Mouse (Mus musculus) CH12.LX (cell line): ENCODE measurements at regions not wholly inside any gene's neighbourhood (a gene's known extent, or its start where the extent isn't known, plus 50 kb on each side); places are given as distances from the start of the nearest gene placed in this dataset.

Source experiments
- CHD2 ChIP-seq: IDR thresholded peaks from 2 replicates; pipeline ENCODE4 v1.6.1; 2011; ENCODE audit warnings: low read length, improper control_type of control experiment
- CTCF ChIP-seq, 2 experiments: IDR thresholded peaks in 1 of 2; conservative IDR thresholded peaks in 1 of 2; 2 replicates each; pipeline ENCODE4 v1.5.1; 2011 to 2012; ENCODE audit warnings: low read depth in 2 of 2, low read length in 2 of 2, improper control_type of control experiment in 1 of 2, inconsistent platforms in 1 of 2, mild to moderate bottlenecking in 1 of 2, moderate library complexity in 1 of 2
- EP300 ChIP-seq: IDR thresholded peaks from 2 replicates; pipeline ENCODE4 v1.6.1; 2011; ENCODE audit warnings: low read length, improper control_type of control experiment
- HCFC1 ChIP-seq: IDR thresholded peaks from 2 replicates; pipeline ENCODE4 v1.6.1; 2012; ENCODE audit warnings: low read depth, mild to moderate bottlenecking, inconsistent platforms, low read length, improper control_type of control experiment
- MXI1 ChIP-seq: IDR thresholded peaks from 2 replicates; pipeline ENCODE4 v1.6.1; 2011; ENCODE audit warnings: mild to moderate bottlenecking, low read depth, low read length, improper control_type of control experiment
- MYC ChIP-seq: IDR thresholded peaks from 2 replicates; pipeline ENCODE4 v1.6.1; 2011; ENCODE audit warnings: low read depth, mild to moderate bottlenecking, improper control_type of control experiment, low read length
- POLR2A ChIP-seq: IDR thresholded peaks from 2 replicates; pipeline ENCODE4 v1.6.1; 2011; ENCODE audit warnings: low read depth, mild to moderate bottlenecking, improper control_type of control experiment, low read length
- POLR2AphosphoS2 ChIP-seq: IDR thresholded peaks from 2 replicates; pipeline ENCODE4 v1.6.1; 2011; ENCODE audit warnings: low read depth, low read length, improper control_type of control experiment
- RAD21 ChIP-seq: IDR thresholded peaks from 2 replicates; pipeline ENCODE4 v1.6.1; 2011; ENCODE audit warnings: low read depth, mild to moderate bottlenecking, low read length, improper control_type of control experiment, moderate library complexity
- RCOR1 ChIP-seq: conservative IDR thresholded peaks from 2 replicates; pipeline ENCODE4 v1.6.1; 2012; ENCODE audit warnings: low read depth, mild to moderate bottlenecking, inconsistent platforms, low read length, improper control_type of control experiment
- SMC3 ChIP-seq: IDR thresholded peaks from 2 replicates; pipeline ENCODE4 v1.6.1; 2011; ENCODE audit warnings: low read depth, low read length, improper control_type of control experiment
- ZKSCAN1 ChIP-seq: IDR thresholded peaks from 2 replicates; pipeline ENCODE4 v1.6.1; 2012; ENCODE audit warnings: low read depth, inconsistent platforms, low read length, improper control_type of control experiment, borderline replicate concordance

DNA sequence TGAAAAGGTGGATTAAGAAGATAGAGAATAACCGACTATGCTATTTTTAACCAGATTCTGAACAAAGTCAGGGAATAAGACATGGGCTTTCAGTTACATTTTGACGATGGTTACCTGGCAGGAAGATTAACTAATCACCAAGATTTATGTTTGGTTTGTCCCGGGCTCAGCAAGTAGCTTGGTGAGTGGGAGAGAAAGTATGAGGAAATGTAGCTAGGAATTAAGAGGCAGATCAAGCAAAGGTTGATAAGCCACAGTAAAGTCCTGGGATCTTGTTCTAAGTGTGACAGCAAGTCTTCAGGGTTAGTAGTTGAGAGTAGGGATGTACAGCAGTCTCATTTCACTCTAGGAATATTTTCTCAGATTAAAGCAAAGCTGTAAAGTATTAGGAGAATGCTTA lies 149.3 kb upstream of the Nr2f1 start:
- no peak for TF ChIP-seq MYC
- no peak for TF ChIP-seq ZKSCAN1
- no peak for TF ChIP-seq CTCF (conservative IDR thresholded peaks at IDR 0.05 in 1 of 2, IDR thresholded peaks at IDR 0.05 in 1 of 2; ENCODE audit: low read depth in 2 of 2, low read length in 2 of 2)
- TF ChIP-seq CHD2 = no peak
- TF ChIP-seq EP300 = no peak
- TF ChIP-seq POLR2A = no peak
- TF ChIP-seq RAD21 = no peak
- no peak for TF ChIP-seq MXI1
- no peak for TF ChIP-seq HCFC1
- no peak for TF ChIP-seq SMC3
- no peak for TF ChIP-seq RCOR1
- TF ChIP-seq POLR2AphosphoS2 = no peak
